Mouse (Mus musculus) liver, embryonic 15.5 days (tissue): ENCODE measurements around the gene Zfp106. TPM values are rescaled to one million over a fixed set of nuclear protein-coding genes. Genes with fewer than 3 reads are reported as not detected.

Experiments
- ATAC-seq: fragments of 200-750 bp; cut with Nextera tagmentation; 2 replicates; pipeline ENCODE4 v1.8.0; 2017; ENCODE audit warnings: moderate number of reproducible peaks, mild to moderate bottlenecking, moderate library complexity; ENCODE audit not compliant: insufficient read depth
- H3K27ac ChIP-seq: fragments of 300-500 bp; sonication (generic); replicated peaks from 2 replicates; pipeline ENCODE4 v1.5.1; 2015; ENCODE audit warnings: mild to moderate bottlenecking, inconsistent platforms
- H3K27me3 ChIP-seq: fragments of 300-500 bp; sonication (generic); 2 replicates; pipeline ENCODE4 v1.6.1; 2015; ENCODE audit warnings: mild to moderate bottlenecking, inconsistent platforms
- H3K36me3 ChIP-seq: fragments of 300-500 bp; sonication (generic); replicated peaks from 2 replicates; pipeline ENCODE4 v1.6.1; 2015; ENCODE audit warnings: moderate library complexity, mild to moderate bottlenecking, inconsistent platforms
- H3K4me1 ChIP-seq: fragments of 300-500 bp; sonication (generic); replicated peaks from 2 replicates; pipeline ENCODE4 v1.6.1; 2015; ENCODE audit warnings: inconsistent platforms
- H3K4me2 ChIP-seq: fragments of 300-500 bp; sonication (generic); 2 replicates; pipeline ENCODE4 v1.6.1; 2015; ENCODE audit warnings: moderate library complexity, mild to moderate bottlenecking, inconsistent platforms
- H3K4me3 ChIP-seq: fragments of 300-500 bp; sonication (generic); replicated peaks from 2 replicates; pipeline ENCODE4 v1.5.1; 2015; ENCODE audit warnings: mild to moderate bottlenecking, inconsistent platforms
- H3K9ac ChIP-seq: fragments of 300-500 bp; sonication (generic); 2 replicates; pipeline ENCODE4 v1.6.1; 2015; ENCODE audit warnings: moderate library complexity, mild to moderate bottlenecking, inconsistent platforms
- H3K9me3 ChIP-seq: fragments of 300-500 bp; sonication (generic); replicated peaks from 2 replicates; pipeline ENCODE4 v1.6.1; 2016; ENCODE audit warnings: inconsistent platforms
- WGBS: fragments of 180-500 bp; shearing (Covaris S2); methylation state at CpG from one replicate; pipeline ENCODE4 v1.1.7; 2015; ENCODE audit warnings: mixed read lengths; ENCODE audit not compliant: insufficient replicate concordance; 5-methylcytosine and 5-hydroxymethylcytosine counted together
- polyA plus RNA-seq: library from polyadenylated mRNA; unstranded; fragments of >200 nt; fragmentation: Nextera tagmentation; extraction: Ambion mirVana; gene quantifications from 2 replicates; pipeline ENCODE4 v1.2.1, GENCODE M21; 2015

Gene Zfp106
- polyA plus RNA-seq, 1 experiment from 2014 or later, result 17.4 TPM

GRCm38 (mm10) chr2:120501931-120502604, 61.6 kb downstream of the Zfp106 start:
- no peak for ATAC-seq

GRCm38 (mm10) chr2:120501136-120501918, 62.3 kb downstream of the Zfp106 start:
- peaks cover 2% of the 10 kb centered on the region; the same call in 1 of the 2 replicates for H3K4me1 ChIP-seq
- H3K9ac ChIP-seq, result no peak overlapping the region
- H3K27me3 ChIP-seq, result no peaks in the 10 kb centered on the region
- 36% methylated on average over 17 of the region's 17 CpGs for WGBS
- H3K9me3 ChIP-seq, result no peaks in the 10 kb centered on the region
- no peak for ATAC-seq
- H3K27ac ChIP-seq, result no peak overlapping the region
- H3K4me3 ChIP-seq, result no peak overlapping the region
- no peak overlapping the region for H3K4me2 ChIP-seq
- H3K36me3 ChIP-seq, result peaks cover 14% of the 10 kb centered on the region

More at GRCm38 (mm10) chr2:120501931-120502604, 61.6 kb downstream of the Zfp106 start:
- H3K36me3 ChIP-seq, result peaks cover 16% of the 10 kb centered on the region
- WGBS, result 57% methylated on average over 13 of the region's 13 CpGs
- no peaks in the 10 kb centered on the region for H3K9me3 ChIP-seq
- no peak overlapping the region for H3K9ac ChIP-seq
- peaks cover 2% of the 10 kb centered on the region; the same call in 1 of the 2 replicates for H3K4me1 ChIP-seq
- H3K4me2 ChIP-seq, result no peak overlapping the region
- no peaks in the 10 kb centered on the region for H3K27me3 ChIP-seq
- no peak overlapping the region for H3K27ac ChIP-seq
- no peak overlapping the region for H3K4me3 ChIP-seq

GRCm38 (mm10) chr2:120499971-120500471, 63.6 kb downstream of the Zfp106 start:
- H3K27me3 ChIP-seq, result no peaks in the 10 kb centered on the region
- WGBS, result 12% methylated on average over 6 of the region's 6 CpGs
- no peak overlapping the region for H3K27ac ChIP-seq
- no peak overlapping the region for H3K9ac ChIP-seq
- H3K36me3 ChIP-seq, result peaks cover 1% of the 10 kb centered on the region; the same call in 1 of the 2 replicates
- H3K4me2 ChIP-seq, result no peak overlapping the region
- peak; percentile 52 for ATAC-seq
- no peak overlapping the region for H3K4me3 ChIP-seq
- no peaks in the 10 kb centered on the region for H3K9me3 ChIP-seq
- H3K4me1 ChIP-seq, result peaks cover 2% of the 10 kb centered on the region; the same call in 1 of the 2 replicates

- Histone ChIP-seq H3K4me1 (peaks cover 2% of the 10 kb centered on the region; the same call in 1 of the 2 replicates), H3K4me3 (no peak overlapping the region), H3K4me2 (no peak overlapping the region), H3K9ac (no peak overlapping the region), H3K27ac (no peak overlapping the region), H3K9me3 (no peaks in the 10 kb centered on the region), H3K27me3 (no peaks in the 10 kb centered on the region), H3K36me3 (no peaks in the 10 kb centered on the region)
- ATAC-seq, result no peak
- 68% methylated on average over 3 of the region's 3 CpGs for WGBS
These were observed 67.1 kb downstream of the Zfp106 start for GRCm38 (mm10) chr2:120496511-120496910.

GRCm38 (mm10) chr2:120493254-120493653, 70.4 kb downstream of the Zfp106 start:
- H3K4me3 ChIP-seq, result no peak overlapping the region
- ATAC-seq, result no peak
- no peaks in the 10 kb centered on the region for H3K27me3 ChIP-seq
- no peaks in the 10 kb centered on the region for H3K4me1 ChIP-seq
- H3K9ac ChIP-seq, result no peak overlapping the region
- no peak overlapping the region for H3K27ac ChIP-seq
- WGBS, result 59% methylated on average over 4 of the region's 4 CpGs
- H3K36me3 ChIP-seq, result no peaks in the 10 kb centered on the region
- H3K9me3 ChIP-seq, result no peaks in the 10 kb centered on the region
- no peak overlapping the region for H3K4me2 ChIP-seq

GRCm38 (mm10) chr2:120484241-120484640, 79.4 kb downstream of the Zfp106 start:
- WGBS, result 72% methylated on average over 3 of the region's 3 CpGs
- H3K4me3 ChIP-seq, result no peak overlapping the region
- H3K9me3 ChIP-seq, result no peaks in the 10 kb centered on the region
- no peak overlapping the region for H3K4me2 ChIP-seq
- H3K27me3 ChIP-seq, result no peaks in the 10 kb centered on the region
- H3K9ac ChIP-seq, result no peak overlapping the region
- ATAC-seq, result no peak
- H3K4me1 ChIP-seq, result no peaks in the 10 kb centered on the region
- no peaks in the 10 kb centered on the region for H3K36me3 ChIP-seq
- no peak overlapping the region for H3K27ac ChIP-seq

- no peaks in the 10 kb centered on the region for H3K4me1 ChIP-seq
- no peaks in the 10 kb centered on the region for H3K36me3 ChIP-seq
- H3K27me3 ChIP-seq, result no peaks in the 10 kb centered on the region
- no peak overlapping the region for H3K27ac ChIP-seq
- WGBS, result 40% methylated on average over 8 of the region's 8 CpGs
- no peak overlapping the region for H3K4me2 ChIP-seq
- no peak overlapping the region for H3K4me3 ChIP-seq
- no peak for ATAC-seq
- no peaks in the 10 kb centered on the region for H3K9me3 ChIP-seq
- H3K9ac ChIP-seq, result no peak overlapping the region
These were observed 80.9 kb downstream of the Zfp106 start for GRCm38 (mm10) chr2:120482506-120483389.

GRCm38 (mm10) chr2:120481921-120482320, 81.7 kb downstream of the Zfp106 start:
- Histone ChIP-seq H3K36me3 (no peaks in the 10 kb centered on the region), H3K4me2 (no peak overlapping the region), H3K4me3 (no peak overlapping the region), H3K27ac (no peak overlapping the region), H3K27me3 (no peaks in the 10 kb centered on the region), H3K9me3 (no peaks in the 10 kb centered on the region), H3K9ac (no peak overlapping the region), H3K4me1 (no peaks in the 10 kb centered on the region)
- ATAC-seq, result no peak
- 45% methylated on average over 8 of the region's 8 CpGs for WGBS

GRCm38 (mm10) chr2:120478600-120478999, 85.0 kb downstream of the Zfp106 start:
- Histone ChIP-seq H3K27ac (no peak overlapping the region), H3K9me3 (no peaks in the 10 kb centered on the region), H3K9ac (no peak overlapping the region), H3K4me2 (no peak overlapping the region), H3K36me3 (no peaks in the 10 kb centered on the region), H3K4me3 (no peak overlapping the region), H3K27me3 (no peaks in the 10 kb centered on the region), H3K4me1 (no peaks in the 10 kb centered on the region)
- 33% methylated on average over 3 of the region's 3 CpGs for WGBS
- no peak; the same call in 1 of the 2 replicates for ATAC-seq

GRCm38 (mm10) chr2:120476277-120477087, 87.2 kb downstream of the Zfp106 start:
- H3K27ac ChIP-seq, result no peak overlapping the region
- ATAC-seq, result no peak
- H3K4me3 ChIP-seq, result no peak overlapping the region
- no peaks in the 10 kb centered on the region for H3K9me3 ChIP-seq
- H3K4me2 ChIP-seq, result no peak overlapping the region
- H3K9ac ChIP-seq, result no peak overlapping the region
- no peaks in the 10 kb centered on the region for H3K36me3 ChIP-seq
- 75% methylated on average over 13 of the region's 13 CpGs for WGBS
- no peaks in the 10 kb centered on the region for H3K4me1 ChIP-seq
- no peaks in the 10 kb centered on the region for H3K27me3 ChIP-seq
